Mouse (Mus musculus) forebrain, embryonic 10.5 days (tissue): ENCODE results near the gene Cdc42ep1. TPM values are rescaled to one million over a fixed set of nuclear protein-coding genes. Genes with fewer than 3 reads are reported as not detected.

Experiments
- DNase-seq: peaks from one replicate; pipeline ENCODE4 v3.0.0-alpha.2; 2017; ENCODE audit warnings: low spot score; ENCODE audit errors: extremely low spot score
- H3K27ac ChIP-seq: fragments of 300-500 bp; sonication (generic); 2 replicates; pipeline ENCODE4 v1.5.1; 2016; ENCODE audit warnings: mild to moderate bottlenecking
- H3K27me3 ChIP-seq: fragments of 300-500 bp; sonication (generic); 2 replicates; pipeline ENCODE4 v1.6.1; 2016; ENCODE audit warnings: mild to moderate bottlenecking; ENCODE audit not compliant: poor library complexity, severe bottlenecking
- H3K36me3 ChIP-seq: fragments of 300-500 bp; sonication (generic); replicated peaks from 2 replicates; pipeline ENCODE4 v1.6.1; 2016; ENCODE audit warnings: mild to moderate bottlenecking, moderate library complexity
- H3K4me1 ChIP-seq: fragments of 300-500 bp; sonication (generic); 2 replicates; pipeline ENCODE4 v1.6.1; 2016
- H3K4me3 ChIP-seq: fragments of 300-500 bp; sonication (generic); 2 replicates; pipeline ENCODE4 v1.5.1; 2016; ENCODE audit warnings: mild to moderate bottlenecking, moderate library complexity
- H3K9me3 ChIP-seq: fragments of 300-500 bp; sonication (generic); 2 replicates; pipeline ENCODE4 v1.6.1; 2016; ENCODE audit warnings: mild to moderate bottlenecking, moderate library complexity
- WGBS: fragments of 180-500 bp; shearing (Covaris S2); methylation state at CpG from one replicate; pipeline ENCODE4 v1.1.7; 2016; 5-methylcytosine and 5-hydroxymethylcytosine counted together
- polyA plus RNA-seq: library from polyadenylated mRNA; unstranded; fragments of >200 nt; fragmentation: Nextera tagmentation; extraction: Ambion mirVana; gene quantifications from 2 replicates; pipeline ENCODE4 v1.2.1, GENCODE M21; 2016

The Cdc42ep1 gene
- polyA plus RNA-seq, 1 experiment from 2014 or later, result 12.6 TPM

DNA sequence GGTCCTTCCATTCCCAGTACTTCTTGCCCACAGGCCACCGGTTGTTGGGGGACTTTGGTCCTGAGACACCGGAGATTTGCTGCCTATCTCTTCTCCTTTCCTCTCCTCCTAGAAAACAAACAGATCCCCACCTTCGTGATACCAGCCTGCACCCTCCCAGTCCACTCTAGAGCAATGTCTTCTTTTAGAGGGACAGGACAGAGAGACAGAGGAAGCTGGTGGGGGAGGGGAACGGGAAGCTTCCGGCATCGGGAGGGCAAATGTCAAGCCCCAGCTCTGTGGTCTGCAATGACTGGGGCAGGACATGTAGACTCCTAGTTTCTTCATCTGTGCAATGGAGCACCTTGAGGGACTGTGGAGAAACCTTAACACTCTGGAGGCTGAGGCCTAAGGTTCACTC, 17.3 kb downstream of the Cdc42ep1 start:
- Histone ChIP-seq H3K4me1 (peaks cover 17% of the 10 kb centered on the region), H3K36me3 (no peaks in the 10 kb centered on the region), H3K27me3 (no peaks in the 10 kb centered on the region), H3K4me3 (no peak overlapping the region), H3K27ac (0 out of 2 replicates have a peak overlapping the region, but pooled peaks have one; percentile 9), H3K9me3 (no peaks in the 10 kb centered on the region)
- WGBS, result 70% methylated on average over 6 of the region's 6 CpGs
- DNase-seq, result no peak

DNA sequence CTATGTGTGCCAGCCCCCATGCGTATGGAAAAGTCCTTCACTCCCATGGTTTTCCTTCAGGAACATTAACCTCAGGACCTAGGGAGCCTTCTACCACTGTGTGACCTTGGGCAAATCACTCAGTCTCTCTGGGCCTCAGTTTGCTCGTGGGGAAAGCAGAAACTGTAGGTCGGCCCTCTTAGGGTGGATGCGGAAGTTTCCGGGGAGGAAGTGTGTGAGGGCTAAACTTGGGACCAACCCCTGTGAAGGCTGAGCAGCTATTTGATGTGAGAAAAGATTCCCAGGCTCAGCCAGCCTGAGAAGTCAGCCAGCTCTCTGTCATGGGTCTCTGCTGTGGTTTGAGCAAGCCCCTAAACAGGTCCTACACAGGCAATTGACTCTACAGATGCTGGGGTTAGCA, 19.9 kb downstream of the Cdc42ep1 start:
- no peak for DNase-seq
- WGBS, result 94% methylated on average over 5 of the region's 5 CpGs
- Histone ChIP-seq H3K9me3 (no peaks in the 10 kb centered on the region), H3K27me3 (no peaks in the 10 kb centered on the region), H3K36me3 (no peaks in the 10 kb centered on the region), H3K4me3 (no peak overlapping the region), H3K27ac (no peak overlapping the region), H3K4me1 (peaks cover 17% of the 10 kb centered on the region)

- H3K36me3 ChIP-seq, result no peaks in the 10 kb centered on the region
- no peaks in the 10 kb centered on the region for H3K9me3 ChIP-seq
- H3K27ac ChIP-seq, result no peak overlapping the region
- 87% methylated on average over 2 of the region's 2 CpGs for WGBS
- DNase-seq, result no peak
- peaks cover 25% of the 10 kb centered on the region for H3K4me1 ChIP-seq
- no peak overlapping the region for H3K4me3 ChIP-seq
- H3K27me3 ChIP-seq, result no peaks in the 10 kb centered on the region
Measured at GRCm38 (mm10) chr15:78863154-78863553, 20.7 kb downstream of the Cdc42ep1 start.

- Histone ChIP-seq H3K36me3 (no peaks in the 10 kb centered on the region), H3K4me1 (peaks cover 32% of the 10 kb centered on the region), H3K27me3 (no peaks in the 10 kb centered on the region), H3K9me3 (no peaks in the 10 kb centered on the region), H3K4me3 (no peak overlapping the region), H3K27ac (0 out of 2 replicates have a peak overlapping the region, but pooled peaks have one; percentile 51)
- 52% methylated on average over 13 of the region's 13 CpGs for WGBS
- DNase-seq, result no peak
Measured at GRCm38 (mm10) chr15:78863852-78864253, 21.4 kb downstream of the Cdc42ep1 start.

GRCm38 (mm10) chr15:78868398-78868797, 26.0 kb downstream of the Cdc42ep1 start:
- 38% methylated on average over 9 of the region's 9 CpGs for WGBS
- Histone ChIP-seq H3K27me3 (no peaks in the 10 kb centered on the region), H3K27ac (peak overlapping the region; percentile 75), H3K4me1 (peaks cover 33% of the 10 kb centered on the region), H3K9me3 (no peaks in the 10 kb centered on the region), H3K36me3 (no peaks in the 10 kb centered on the region), H3K4me3 (no peak overlapping the region)
- peak; percentile 38 for DNase-seq

DNA sequence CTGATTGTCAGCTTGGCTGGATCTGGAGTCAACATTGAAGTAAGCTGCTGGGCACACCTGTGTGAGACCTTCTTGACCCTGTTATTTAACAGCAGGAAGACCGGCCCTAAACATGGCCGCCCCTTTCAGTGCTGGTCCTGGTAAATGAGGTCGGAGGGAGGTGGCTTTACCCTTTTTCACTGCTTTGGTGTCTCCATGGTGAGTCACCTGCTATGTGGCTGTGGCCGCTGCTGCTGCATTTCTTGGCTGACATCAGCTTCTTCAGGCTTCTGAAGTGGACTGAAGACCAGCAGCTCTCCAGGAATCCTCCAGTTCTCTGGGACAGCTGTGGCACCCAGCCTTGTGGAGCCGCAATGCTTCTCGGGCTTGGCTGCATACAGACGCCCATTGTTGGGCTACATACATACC, 26.4 kb downstream of the Cdc42ep1 start:
- no peak for DNase-seq
- no peak overlapping the region for H3K4me3 ChIP-seq
- H3K36me3 ChIP-seq, result no peaks in the 10 kb centered on the region
- no peaks in the 10 kb centered on the region for H3K27me3 ChIP-seq
- H3K9me3 ChIP-seq, result no peaks in the 10 kb centered on the region
- WGBS, result 60% methylated on average over 7 of the region's 7 CpGs
- H3K4me1 ChIP-seq, result peaks cover 32% of the 10 kb centered on the region
- peak overlapping the region; percentile 75 for H3K27ac ChIP-seq

DNA sequence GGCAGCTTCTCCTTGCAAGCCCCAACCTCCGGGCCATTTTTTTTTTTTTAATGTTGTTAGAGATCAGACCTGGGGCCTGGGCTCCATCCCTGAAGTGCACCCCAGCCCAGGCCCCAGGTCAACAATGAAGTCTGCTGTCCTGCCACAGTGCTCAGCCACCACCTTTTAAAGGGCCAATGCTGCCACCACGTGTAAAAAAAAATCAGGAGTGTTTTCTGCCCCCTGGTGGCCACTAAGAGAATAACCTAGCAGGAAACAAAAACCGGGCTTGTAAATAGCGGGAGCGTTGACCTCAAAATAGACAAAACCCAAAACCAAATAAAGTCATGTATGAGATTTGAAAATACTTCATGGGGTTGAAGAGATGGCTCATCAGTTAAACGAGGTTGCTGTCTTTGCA, 27.4 kb downstream of the Cdc42ep1 start:
- no peaks in the 10 kb centered on the region for H3K27me3 ChIP-seq
- DNase-seq, result peak; percentile 36
- H3K4me1 ChIP-seq, result peaks cover 36% of the 10 kb centered on the region
- 0 out of 2 replicates have a peak overlapping the region, but pooled peaks have one; percentile 53 for H3K27ac ChIP-seq
- no peaks in the 10 kb centered on the region for H3K9me3 ChIP-seq
- WGBS, result 21% methylated on average over 6 of the region's 6 CpGs
- no peaks in the 10 kb centered on the region for H3K36me3 ChIP-seq
- no peak overlapping the region for H3K4me3 ChIP-seq

DNA sequence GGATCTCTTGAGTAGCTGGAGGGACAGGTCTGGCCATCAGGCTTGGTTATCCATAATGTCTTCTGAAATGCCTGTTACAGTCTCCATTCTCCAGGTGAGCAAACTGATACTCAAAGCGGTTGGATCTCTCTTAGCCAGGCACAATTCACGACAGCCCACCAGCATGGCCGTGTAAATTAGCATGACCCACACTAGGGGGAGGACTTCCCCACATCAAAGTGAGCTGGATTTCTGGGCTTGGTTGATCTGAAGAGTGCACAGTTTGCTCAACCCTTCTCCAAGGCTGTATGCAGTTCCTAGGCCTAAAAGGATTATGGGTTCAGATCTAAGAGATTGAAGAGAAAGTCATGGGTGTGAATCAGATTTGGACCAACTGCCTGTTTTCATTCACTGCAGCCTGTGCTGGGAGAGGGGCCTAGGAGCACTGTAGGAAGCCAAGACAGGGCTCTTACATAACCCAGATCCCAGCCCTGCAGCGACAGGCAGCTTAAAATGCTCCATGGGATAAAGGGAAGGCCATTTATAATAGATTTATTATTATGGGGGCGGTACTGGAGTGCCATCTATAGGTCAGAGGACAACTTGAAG, 29.7 kb downstream of the Cdc42ep1 start:
- Histone ChIP-seq H3K9me3 (no peaks in the 10 kb centered on the region), H3K27me3 (no peaks in the 10 kb centered on the region), H3K4me3 (no peak overlapping the region), H3K36me3 (no peaks in the 10 kb centered on the region), H3K4me1 (peaks cover 58% of the 10 kb centered on the region), H3K27ac (peak overlapping the region; percentile 30; the same call in 1 of the 2 replicates)
- no peak for DNase-seq
- 68% methylated on average over 5 of the region's 5 CpGs for WGBS

DNA sequence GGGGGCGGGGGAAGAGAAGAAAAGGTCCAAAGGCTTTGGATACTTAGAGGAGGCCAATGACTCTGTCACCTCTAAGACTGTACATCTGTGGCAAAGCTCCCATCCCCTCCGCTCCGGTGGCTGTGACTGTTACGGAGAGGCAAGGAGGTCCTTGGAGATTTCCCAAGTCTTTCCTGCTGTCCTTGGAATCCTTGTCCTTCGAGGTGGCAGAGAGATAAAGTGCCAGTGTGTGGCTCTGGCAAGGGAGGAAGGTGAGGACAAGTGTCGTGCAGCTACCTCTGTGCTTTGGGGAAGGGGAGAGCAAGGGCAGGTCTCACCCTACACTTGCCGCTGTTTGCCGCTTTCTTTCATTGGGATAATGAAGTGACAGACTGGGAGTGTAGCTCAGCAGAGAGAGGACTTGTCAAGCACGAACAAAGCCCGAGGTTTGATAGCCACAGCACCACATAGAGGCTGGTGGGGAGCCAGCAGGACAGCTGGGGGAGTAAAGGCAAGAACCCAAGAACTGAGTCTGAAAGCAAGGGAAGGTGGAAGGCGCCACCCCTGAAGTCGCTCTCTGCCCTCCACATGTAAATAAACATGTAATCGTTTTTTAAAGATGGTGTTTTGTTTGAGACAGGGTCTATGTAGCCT, 31.5 kb downstream of the Cdc42ep1 start:
- H3K27ac ChIP-seq, result peak overlapping the region; percentile 66
- H3K9me3 ChIP-seq, result no peaks in the 10 kb centered on the region
- H3K27me3 ChIP-seq, result no peaks in the 10 kb centered on the region
- DNase-seq, result no peak
- 64% methylated on average over 13 of the region's 13 CpGs for WGBS
- H3K4me1 ChIP-seq, result peaks cover 52% of the 10 kb centered on the region
- H3K4me3 ChIP-seq, result no peak overlapping the region
- H3K36me3 ChIP-seq, result no peaks in the 10 kb centered on the region

GRCm38 (mm10) chr15:78874989-78875388, 32.6 kb downstream of the Cdc42ep1 start:
- peak overlapping the region; percentile 99 for H3K27ac ChIP-seq
- no peak overlapping the region for H3K4me3 ChIP-seq
- H3K9me3 ChIP-seq, result no peaks in the 10 kb centered on the region
- peaks cover 8% of the 10 kb centered on the region; the same call in 1 of the 2 replicates for H3K36me3 ChIP-seq
- DNase-seq, result no peak
- peaks cover 58% of the 10 kb centered on the region for H3K4me1 ChIP-seq
- H3K27me3 ChIP-seq, result no peaks in the 10 kb centered on the region
- 78% methylated on average over 8 of the region's 8 CpGs for WGBS

GRCm38 (mm10) chr15:78875537-78875936, 33.1 kb downstream of the Cdc42ep1 start:
- DNase-seq, result no peak
- no peaks in the 10 kb centered on the region for H3K27me3 ChIP-seq
- H3K4me1 ChIP-seq, result peaks cover 58% of the 10 kb centered on the region
- H3K4me3 ChIP-seq, result peak overlapping the region; percentile 77
- no peaks in the 10 kb centered on the region for H3K9me3 ChIP-seq
- peak overlapping the region; percentile 99 for H3K27ac ChIP-seq
- peaks cover 13% of the 10 kb centered on the region for H3K36me3 ChIP-seq
- WGBS, result 85% methylated on average over 5 of the region's 5 CpGs

DNA sequence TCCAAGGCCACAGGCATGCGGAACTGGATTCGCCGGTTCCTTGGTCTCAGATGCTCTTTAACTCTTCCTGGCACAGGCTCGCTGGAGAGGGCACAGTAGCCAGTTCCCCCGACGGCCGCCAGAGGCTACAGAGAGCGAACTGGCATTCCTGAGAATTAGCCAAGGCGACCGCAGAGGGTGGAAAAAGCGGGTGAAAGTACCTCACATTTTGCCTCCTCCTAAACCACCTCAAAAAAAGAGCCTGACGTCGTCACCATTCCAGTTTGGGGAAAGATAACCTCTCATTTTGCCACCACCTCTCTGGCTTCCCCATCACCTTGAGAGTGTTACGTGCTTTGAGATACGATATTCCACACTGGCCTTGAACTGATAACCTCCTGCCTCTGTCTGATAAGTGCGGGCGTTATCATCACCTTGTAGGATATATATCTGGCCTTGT, 33.9 kb downstream of the Cdc42ep1 start:
- H3K4me1 ChIP-seq, result peaks cover 58% of the 10 kb centered on the region
- WGBS, result 4% methylated on average over 17 of the region's 17 CpGs
- DNase-seq, result peak; percentile 87

More for the DNA sequence above, 33.9 kb downstream of the Cdc42ep1 start:
- Histone ChIP-seq H3K9me3 (no peaks in the 10 kb centered on the region), H3K4me3 (peak overlapping the region; percentile 77), H3K27ac (peak overlapping the region; percentile 99), H3K36me3 (peaks cover 21% of the 10 kb centered on the region), H3K27me3 (no peaks in the 10 kb centered on the region)
